Mouse (Mus musculus): ENCODE measurements around the gene Hist1h1d. TPM values are rescaled to one million over a fixed set of nuclear protein-coding genes. Genes with fewer than 3 reads are reported as not detected.

Gene Hist1h1d
- total and polyA plus RNA-seq, 3 experiments: 0.24 to 115 TPM; not detected in 1

GRCm38 (mm10) chr13:23583387-23584068 lies 30.5 kb downstream of the Hist1h1d start:
- H3K9ac ChIP-seq (ENCODE audit: control insufficient read depth, low read depth, low read length, poor library complexity, severe bottlenecking): peak overlapping the region; percentile 80
- peak; percentile 50 for DNase-seq (ENCODE audit: low read depth, low spot score)
- peak overlapping the region; percentile 83 for H3K27ac ChIP-seq (ENCODE audit: control insufficient read depth, low read depth, low read length)
- peaks cover 0 to 10% of the 10 kb centered on the region in 2 experiments; a peak in 2 of 4 replicates for H3K4me1 ChIP-seq (ENCODE audit: control insufficient read depth in 1 of 2, insufficient read depth in 2 of 2, low read length in 2 of 2)
- no peaks in the 10 kb centered on the region; the same call in 1 of the 2 replicates for H3K79me2 ChIP-seq (ENCODE audit: control insufficient read depth, insufficient read depth, low read length, poor library complexity)
- no peaks in the 10 kb centered on the region for H3K9me3 ChIP-seq (replicated peaks; ENCODE audit: insufficient read depth, low read length)
- no peaks in the 10 kb centered on the region for H3K27me3 ChIP-seq (ENCODE audit: control insufficient read depth in 1 of 2, insufficient read depth in 2 of 2, low read length in 2 of 2)
- H3K36me3 ChIP-seq (ENCODE audit: control insufficient read depth in 1 of 2, insufficient read depth in 2 of 2, low read length in 2 of 2): peaks cover 0 to 40% of the 10 kb centered on the region in 2 experiments; a peak in 2 of 4 replicates
- H3K4me3 ChIP-seq (ENCODE audit: control insufficient read depth in 1 of 2, insufficient read depth in 1 of 2, low read depth in 2 of 2, low read length in 2 of 2): no peak overlapping the region
- TF ChIP-seq GABPA (IDR thresholded peaks at IDR 0.05; ENCODE audit: low read depth, low read length): no peak

GRCm38 (mm10) chr13:23584331-23584730 lies 31.3 kb downstream of the Hist1h1d start:
- DNase-seq (ENCODE audit: low read depth, low spot score): peak; percentile 73
- TF ChIP-seq TBP (IDR thresholded peaks at IDR 0.05; ENCODE audit: low read depth, low read length) (0 out of 2 replicates have a peak, but pooled peaks have one; percentile 35), CHD2 (IDR thresholded peaks at IDR 0.05; ENCODE audit: low read length) (no peak), SMC3 (IDR thresholded peaks at IDR 0.05; ENCODE audit: low read depth, low read length) (no peak)
- Histone ChIP-seq H3K36me3 (ENCODE audit: control insufficient read depth in 1 of 2, insufficient read depth in 2 of 2, low read length in 2 of 2) (peaks cover 0 to 37% of the 10 kb centered on the region in 2 experiments; a peak in 2 of 4 replicates), H3K79me2 (ENCODE audit: control insufficient read depth, insufficient read depth, low read length, poor library complexity) (no peaks in the 10 kb centered on the region; the same call in 1 of the 2 replicates), H3K27me3 (ENCODE audit: control insufficient read depth in 1 of 2, insufficient read depth in 2 of 2, low read length in 2 of 2) (no peaks in the 10 kb centered on the region), H3K4me1 (ENCODE audit: control insufficient read depth in 1 of 2, insufficient read depth in 2 of 2, low read length in 2 of 2) (peaks cover 0 to 10% of the 10 kb centered on the region in 2 experiments; a peak in 2 of 4 replicates), H3K27ac (ENCODE audit: control insufficient read depth, low read depth, low read length) (peak overlapping the region; percentile 98), H3K4me3 (ENCODE audit: control insufficient read depth in 1 of 2, insufficient read depth in 1 of 2, low read depth in 2 of 2, low read length in 2 of 2) (peak overlapping the region; percentile 51 to 60), H3K9me3 (replicated peaks; ENCODE audit: insufficient read depth, low read length) (no peaks in the 10 kb centered on the region), H3K9ac (ENCODE audit: control insufficient read depth, low read depth, low read length, poor library complexity, severe bottlenecking) (peak overlapping the region; percentile 80)

- no peaks in the 10 kb centered on the region for H3K9me3 ChIP-seq (replicated peaks; ENCODE audit: insufficient read depth, low read length)
- H3K79me2 ChIP-seq (ENCODE audit: control insufficient read depth, insufficient read depth, low read length, poor library complexity): no peaks in the 10 kb centered on the region; the same call in 1 of the 2 replicates
- peak overlapping the region; percentile 98 for H3K27ac ChIP-seq (ENCODE audit: control insufficient read depth, low read depth, low read length)
- DNase-seq (ENCODE audit: low read depth, low spot score): peak; percentile 91
- TF ChIP-seq POLR2A (IDR thresholded peaks at IDR 0.05; ENCODE audit: control insufficient read depth in 1 of 2, insufficient read depth in 1 of 2, low read depth in 1 of 2, low read length in 2 of 2, poor library complexity in 1 of 2): peak in 1 of 2 experiments; percentile 79; a peak in 3 of 4 replicates
- 0 out of 2 replicates have a peak, but pooled peaks have one; percentile 97 for TF ChIP-seq POLR2AphosphoS5 (IDR thresholded peaks at IDR 0.05; ENCODE audit: borderline replicate concordance, low read depth, low read length)
- no peak for TF ChIP-seq USF1 (IDR thresholded peaks at IDR 0.05; ENCODE audit: low read depth, low read length)
- H3K4me1 ChIP-seq (ENCODE audit: control insufficient read depth in 1 of 2, insufficient read depth in 2 of 2, low read length in 2 of 2): peaks cover 0 to 10% of the 10 kb centered on the region in 2 experiments; a peak in 2 of 4 replicates
- H3K27me3 ChIP-seq (ENCODE audit: control insufficient read depth in 1 of 2, insufficient read depth in 2 of 2, low read length in 2 of 2): no peaks in the 10 kb centered on the region
- H3K9ac ChIP-seq (ENCODE audit: control insufficient read depth, low read depth, low read length, poor library complexity, severe bottlenecking): peak overlapping the region; percentile 80
- peak overlapping the region; percentile 51 to 60 for H3K4me3 ChIP-seq (ENCODE audit: control insufficient read depth in 1 of 2, insufficient read depth in 1 of 2, low read depth in 2 of 2, low read length in 2 of 2)
- peaks cover 0 to 37% of the 10 kb centered on the region in 2 experiments; a peak in 2 of 4 replicates for H3K36me3 ChIP-seq (ENCODE audit: control insufficient read depth in 1 of 2, insufficient read depth in 2 of 2, low read length in 2 of 2)
Observed at GRCm38 (mm10) chr13:23585029-23585441, 32.0 kb downstream of the Hist1h1d start.
